Mouse (Mus musculus) heart, postnatal 0 days (tissue): ENCODE measurements at regions not wholly inside any gene's neighbourhood (a gene's known extent, or its start where the extent isn't known, plus 50 kb on each side); places are given as distances from the start of the nearest gene placed in this dataset.

Source experiments
- ATAC-seq: fragments of 200-750 bp; cut with Nextera tagmentation; 2 replicates; pipeline ENCODE4 v1.8.0; 2017; ENCODE audit warnings: low read depth, moderate number of reproducible peaks, moderate library complexity; ENCODE audit not compliant: insufficient read depth
- DNase-seq: peaks from one replicate; pipeline ENCODE4 v3.0.0-alpha.2; 2016; ENCODE audit warnings: low spot score
- H3K27ac ChIP-seq: fragments of 300-500 bp; sonication (generic); 2 replicates; pipeline ENCODE4 v1.5.1; 2014; ENCODE audit warnings: low read depth, mild to moderate bottlenecking
- H3K27me3 ChIP-seq: fragments of 300-500 bp; sonication (generic); 2 replicates; pipeline ENCODE4 v1.6.1; 2014; ENCODE audit warnings: low read length, mixed read lengths; ENCODE audit not compliant: control insufficient read depth, insufficient read depth
- H3K36me3 ChIP-seq: fragments of 300-500 bp; sonication (generic); replicated peaks from 2 replicates; pipeline ENCODE4 v1.6.1; 2014; ENCODE audit warnings: low read length, mixed read lengths; ENCODE audit not compliant: control insufficient read depth, insufficient read depth
- H3K4me1 ChIP-seq: fragments of 300-500 bp; sonication (generic); 2 replicates; pipeline ENCODE4 v1.6.1; 2014; ENCODE audit warnings: antibody characterized with exemption; ENCODE audit not compliant: control insufficient read depth, insufficient read depth
- H3K4me2 ChIP-seq: fragments of 300-500 bp; sonication (generic); 2 replicates; pipeline ENCODE4 v1.6.1; 2014; ENCODE audit warnings: low read depth, mild to moderate bottlenecking, low read length, moderate library complexity
- H3K4me3 ChIP-seq: fragments of 300-500 bp; sonication (generic); 2 replicates; pipeline ENCODE4 v1.5.1; 2014; ENCODE audit warnings: low read depth, low read length
- H3K9ac ChIP-seq: fragments of 300-500 bp; sonication (generic); replicated peaks from 2 replicates; pipeline ENCODE4 v1.6.1; 2014; ENCODE audit warnings: low read depth, low read length, mixed read lengths
- H3K9me3 ChIP-seq: fragments of 300-500 bp; sonication (generic); replicated peaks from 2 replicates; pipeline ENCODE4 v1.6.1; 2016; ENCODE audit warnings: low read length; ENCODE audit not compliant: control insufficient read depth
- CTCF ChIP-seq: IDR thresholded peaks from 2 replicates; pipeline ENCODE4 v1.5.1; 2016; ENCODE audit warnings: antibody characterized with exemption, control low read depth, low read depth
- EP300 ChIP-seq: IDR thresholded peaks from 2 replicates; pipeline ENCODE4 v1.6.1; 2016; ENCODE audit warnings: antibody characterized with exemption, low read depth
- WGBS: fragments of 180-500 bp; shearing (Covaris S2); extraction: QIAGEN DNeasy Blood & Tissue Kit; methylation state at CpG from one replicate; pipeline ENCODE4 v1.1.7; 2014; 5-methylcytosine and 5-hydroxymethylcytosine counted together

GRCm38 (mm10) chr4:140423791-140424190 is 177.2 kb upstream of the Igsf21 start:
- no peaks in the 10 kb centered on the region for H3K36me3 ChIP-seq
- no peak for ATAC-seq

GRCm38 (mm10) chr4:140421926-140422585 is 175.5 kb upstream of the Igsf21 start:
- Histone ChIP-seq H3K4me2 (no peak overlapping the region), H3K27ac (no peak overlapping the region), H3K9me3 (no peaks in the 10 kb centered on the region), H3K9ac (no peak overlapping the region), H3K4me1 (no peaks in the 10 kb centered on the region), H3K4me3 (no peak overlapping the region), H3K27me3 (no peaks in the 10 kb centered on the region), H3K36me3 (no peaks in the 10 kb centered on the region)
- TF ChIP-seq EP300 (no peak), CTCF (no peak)
- ATAC-seq (no peak), DNase-seq (no peak)
- WGBS, result 48% methylated on average over 7 of the region's 7 CpGs

More at GRCm38 (mm10) chr4:140423791-140424190, 177.2 kb upstream of the Igsf21 start:
- TF ChIP-seq CTCF (no peak), EP300 (no peak)
- Histone ChIP-seq H3K4me2 (no peak overlapping the region), H3K27ac (no peak overlapping the region), H3K9me3 (no peaks in the 10 kb centered on the region), H3K27me3 (no peaks in the 10 kb centered on the region), H3K4me1 (no peaks in the 10 kb centered on the region), H3K4me3 (no peak overlapping the region), H3K9ac (no peak overlapping the region)
- 89% methylated on average over 10 of the region's 10 CpGs for WGBS
- no peak for DNase-seq

DNA sequence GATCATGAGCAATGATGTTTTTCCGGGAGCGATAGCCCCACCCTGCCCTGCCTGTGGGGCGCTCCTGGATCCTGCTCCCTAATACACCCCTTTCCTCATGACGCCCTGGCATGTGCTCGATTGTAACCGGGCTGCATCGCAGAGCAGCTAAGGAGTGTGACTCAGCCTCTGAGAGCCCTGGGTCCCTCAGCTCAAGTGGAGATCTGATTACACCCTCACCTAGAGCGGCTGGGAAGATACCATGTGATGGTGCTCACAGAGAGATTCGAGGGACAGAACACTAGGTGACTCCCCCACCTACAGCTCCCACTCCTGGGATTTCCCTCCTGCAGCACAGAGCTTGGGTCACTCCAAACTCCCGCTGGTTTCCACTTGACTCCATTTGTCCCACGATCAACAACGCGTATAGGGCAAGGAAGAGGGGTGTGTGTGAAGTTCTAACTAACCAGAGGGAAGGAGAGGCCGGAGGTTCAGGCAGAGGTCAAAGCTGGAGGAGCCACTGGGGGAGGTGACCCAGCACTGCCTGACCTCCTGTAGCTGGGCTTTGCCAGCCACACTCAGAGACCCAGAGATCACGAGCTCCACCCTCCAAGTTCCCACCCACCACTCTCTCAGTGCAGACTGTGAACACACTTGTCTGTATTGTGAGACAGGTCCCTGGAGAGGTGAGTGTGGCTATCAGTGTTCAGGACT is 173.3 kb upstream of the Igsf21 start:
- no peak for ATAC-seq
- DNase-seq, result no peak
- no peak overlapping the region for H3K4me3 ChIP-seq
- TF ChIP-seq EP300 (no peak), CTCF (no peak)
- no peak overlapping the region for H3K9ac ChIP-seq
- no peak overlapping the region for H3K27ac ChIP-seq
- WGBS, result 27% methylated on average over 15 of the region's 15 CpGs
- no peaks in the 10 kb centered on the region for H3K27me3 ChIP-seq
- H3K36me3 ChIP-seq, result no peaks in the 10 kb centered on the region
- no peaks in the 10 kb centered on the region for H3K9me3 ChIP-seq
- no peaks in the 10 kb centered on the region for H3K4me1 ChIP-seq
- no peak overlapping the region for H3K4me2 ChIP-seq

DNA sequence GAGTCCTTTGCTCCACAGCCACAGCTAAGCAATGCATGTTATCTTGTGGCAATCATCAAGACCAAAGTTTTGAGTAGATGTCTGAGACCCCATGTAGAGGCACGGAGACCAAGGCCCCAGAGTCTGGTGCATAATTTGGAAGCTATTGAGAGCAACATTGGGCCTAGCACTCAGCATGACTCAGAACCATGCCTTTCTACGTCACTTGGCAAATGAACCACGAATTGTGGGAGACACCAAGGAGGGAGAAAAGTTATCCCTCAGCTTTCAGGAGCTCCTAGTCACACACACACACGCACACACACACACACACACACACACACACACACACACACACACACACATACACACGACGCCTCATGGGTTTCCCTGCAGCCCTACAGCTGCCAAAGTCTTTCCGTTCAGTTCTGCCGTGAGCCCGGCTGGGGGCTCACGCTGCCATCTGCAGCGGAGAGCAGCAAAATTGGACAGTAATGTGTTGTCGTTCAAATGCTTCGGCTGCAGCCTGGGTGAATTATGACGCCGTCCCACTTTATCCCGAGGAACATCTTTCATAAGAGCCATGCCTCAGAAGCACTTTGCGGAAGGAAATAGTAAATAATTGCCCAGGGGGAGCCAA is 165.8 kb upstream of the Igsf21 start:
- no peak for ATAC-seq
- Histone ChIP-seq H3K27me3 (no peaks in the 10 kb centered on the region), H3K4me1 (no peaks in the 10 kb centered on the region), H3K27ac (no peak overlapping the region), H3K9me3 (no peaks in the 10 kb centered on the region), H3K4me3 (no peak overlapping the region), H3K9ac (no peak overlapping the region), H3K36me3 (no peaks in the 10 kb centered on the region), H3K4me2 (no peak overlapping the region)
- TF ChIP-seq CTCF (no peak), EP300 (no peak)
- DNase-seq, result no peak
- 74% methylated on average over 17 of the region's 17 CpGs for WGBS

DNA sequence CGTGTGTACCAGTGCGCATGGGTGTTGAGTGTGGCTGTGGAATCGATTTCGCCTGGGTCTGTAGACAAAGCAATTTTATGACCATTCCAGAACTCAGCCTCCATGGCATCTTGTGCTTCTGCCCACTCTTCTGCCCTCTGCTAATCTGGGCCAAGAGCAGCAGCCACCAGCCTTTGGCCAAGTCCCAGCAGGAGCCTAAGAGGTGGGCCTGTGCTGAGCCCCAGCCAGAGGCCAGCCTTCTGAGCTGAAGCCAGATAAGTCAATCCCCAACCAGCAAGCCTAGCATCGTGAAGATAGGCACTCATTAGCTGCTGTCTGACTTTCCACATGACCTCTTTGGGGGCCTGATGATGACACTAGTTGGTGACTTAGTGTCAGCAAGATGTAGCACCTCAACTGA is 161.9 kb upstream of the Igsf21 start:
- Histone ChIP-seq H3K4me2 (no peak overlapping the region), H3K4me3 (no peak overlapping the region), H3K9ac (no peak overlapping the region), H3K36me3 (no peaks in the 10 kb centered on the region), H3K27ac (no peak overlapping the region), H3K27me3 (no peaks in the 10 kb centered on the region), H3K4me1 (no peaks in the 10 kb centered on the region), H3K9me3 (no peaks in the 10 kb centered on the region)
- TF ChIP-seq CTCF (no peak), EP300 (no peak)
- WGBS, result 81% methylated on average over 5 of the region's 5 CpGs
- DNase-seq (no peak), ATAC-seq (no peak)
